Mouse (Mus musculus) neural tube, embryonic 15.5 days (tissue): ENCODE measurements around the gene Myoz2. TPM values are rescaled to one million over a fixed set of nuclear protein-coding genes. Genes with fewer than 3 reads are reported as not detected.

Experiments
- ATAC-seq: fragments of 200-750 bp; cut with Nextera tagmentation; 2 replicates; pipeline ENCODE4 v1.8.0; 2017; ENCODE audit warnings: mild to moderate bottlenecking, moderate TSS enrichment, moderate library complexity; ENCODE audit not compliant: low FRiP score
- H3K27ac ChIP-seq: fragments of 300-500 bp; sonication (generic); replicated peaks from 2 replicates; pipeline ENCODE4 v1.5.1; 2015; ENCODE audit warnings: mild to moderate bottlenecking, inconsistent platforms
- H3K27me3 ChIP-seq: fragments of 300-500 bp; sonication (generic); replicated peaks from 2 replicates; pipeline ENCODE4 v1.6.1; 2015; ENCODE audit warnings: inconsistent platforms
- H3K36me3 ChIP-seq: fragments of 300-500 bp; sonication (generic); 2 replicates; pipeline ENCODE4 v1.6.1; 2015; ENCODE audit warnings: inconsistent platforms
- H3K4me1 ChIP-seq: fragments of 300-500 bp; sonication (generic); 2 replicates; pipeline ENCODE4 v1.6.1; 2015; ENCODE audit warnings: inconsistent platforms
- H3K4me2 ChIP-seq: fragments of 300-500 bp; sonication (generic); 2 replicates; pipeline ENCODE4 v1.6.1; 2015; ENCODE audit warnings: inconsistent platforms, mild to moderate bottlenecking, moderate library complexity
- H3K4me3 ChIP-seq: fragments of 300-500 bp; sonication (generic); replicated peaks from 2 replicates; pipeline ENCODE4 v1.5.1; 2015; ENCODE audit warnings: mild to moderate bottlenecking, inconsistent platforms
- H3K9ac ChIP-seq: fragments of 300-500 bp; sonication (generic); replicated peaks from 2 replicates; pipeline ENCODE4 v1.6.1; 2015; ENCODE audit warnings: mild to moderate bottlenecking, inconsistent platforms
- H3K9me3 ChIP-seq: fragments of 300-500 bp; sonication (generic); replicated peaks from 2 replicates; pipeline ENCODE4 v1.6.1; 2016; ENCODE audit warnings: inconsistent platforms
- WGBS: fragments of 180-500 bp; shearing (Covaris S2); methylation state at CpG from one replicate; pipeline ENCODE4 v1.1.7; 2015; ENCODE audit warnings: mixed read lengths; 5-methylcytosine and 5-hydroxymethylcytosine counted together
- polyA plus RNA-seq: library from polyadenylated mRNA; unstranded; fragments of >200 nt; fragmentation: Nextera tagmentation; extraction: Ambion mirVana; gene quantifications from 2 replicates; pipeline ENCODE4 v1.2.1, GENCODE M21; 2015

Gene Myoz2
- polyA plus RNA-seq = 1.8 and 3.5 TPM in 2 replicates

DNA sequence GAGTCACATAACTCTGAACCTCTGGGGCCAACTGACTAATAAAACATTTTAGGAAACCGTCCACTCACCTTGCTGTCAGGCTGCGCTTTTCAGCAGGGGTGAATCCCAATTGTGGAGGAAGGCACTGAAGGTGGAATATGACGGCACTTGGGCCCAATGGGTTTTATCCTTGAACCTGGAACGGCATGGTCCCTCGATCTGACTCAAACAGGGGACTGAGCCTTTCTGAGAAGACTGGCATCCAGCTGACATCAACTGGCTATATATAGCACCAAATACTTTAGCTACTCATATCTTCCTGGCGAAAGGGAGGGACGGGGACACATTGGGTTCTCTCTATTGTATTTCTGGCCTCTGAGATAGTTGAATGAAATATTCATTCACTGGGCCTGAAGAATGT is at the start of gene Myoz2:
Gene Myoz2, minus strand, starts transcription at position 264 of the 400 bp plus-strand sequence.
- Histone ChIP-seq H3K4me2 (no peak within 1 kb of the TSS), H3K9ac (no peak within 1 kb of the TSS), H3K4me3 (no peak within 1 kb of the TSS), H3K27me3 (no peaks in the 10 kb centered on the region), H3K4me1 (no peaks in the 10 kb centered on the region), H3K27ac (no peak within 1 kb of the TSS), H3K36me3 (no peaks in the 10 kb centered on the region), H3K9me3 (no peaks in the 10 kb centered on the region)
- no peak for ATAC-seq
- 86% methylated on average over 7 of the region's 7 CpGs for WGBS

DNA sequence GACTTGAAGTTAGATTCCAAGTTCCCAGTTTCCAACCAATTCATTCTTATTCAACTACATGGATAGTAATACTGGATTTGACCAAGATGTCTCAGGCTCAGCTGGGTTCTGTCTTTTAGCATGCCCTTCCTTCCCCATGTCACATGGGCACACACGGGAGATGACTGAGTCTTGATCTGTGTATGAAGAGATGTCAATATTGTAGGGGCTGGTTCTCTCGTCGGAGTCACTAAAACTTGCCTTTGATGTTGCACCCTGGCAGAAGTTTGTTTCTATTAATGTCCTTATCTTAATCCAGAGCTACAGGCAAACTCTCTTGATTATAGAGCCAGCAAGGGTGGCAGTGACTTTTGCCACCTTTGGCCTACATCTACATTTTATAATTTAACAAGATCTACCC is 46.9 kb upstream of the Myoz2 start:
- Histone ChIP-seq H3K9me3 (no peaks in the 10 kb centered on the region), H3K4me1 (no peaks in the 10 kb centered on the region), H3K27ac (no peak overlapping the region), H3K4me3 (no peak overlapping the region), H3K27me3 (no peaks in the 10 kb centered on the region), H3K36me3 (no peaks in the 10 kb centered on the region), H3K9ac (no peak overlapping the region), H3K4me2 (no peak overlapping the region)
- no peak for ATAC-seq
- WGBS = 90% methylated on average over 3 of the region's 3 CpGs

DNA sequence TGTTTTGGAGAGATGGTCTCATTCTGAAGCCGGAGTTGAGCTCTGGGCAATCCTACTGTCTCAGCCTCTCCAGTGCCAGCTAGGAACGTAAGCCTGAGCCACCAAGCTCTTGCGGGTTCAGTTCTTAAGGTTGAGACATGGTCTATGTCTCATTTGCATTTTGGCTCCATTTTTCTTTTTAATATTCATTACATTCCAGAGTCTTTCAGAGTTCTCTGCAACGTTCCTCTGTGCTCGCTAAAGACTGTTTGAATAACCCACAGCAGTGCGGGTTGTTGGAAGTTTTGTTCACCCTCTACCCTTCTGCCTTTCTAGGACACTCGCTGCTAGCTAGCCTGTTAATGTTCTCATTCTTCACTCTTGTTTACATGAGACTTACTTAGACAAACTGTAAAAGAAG is 46.1 kb upstream of the Myoz2 start:
- H3K27ac ChIP-seq = no peak overlapping the region
- no peak overlapping the region for H3K4me2 ChIP-seq
- WGBS = 54% methylated on average over 7 of the region's 7 CpGs
- no peak overlapping the region for H3K4me3 ChIP-seq
- H3K4me1 ChIP-seq = no peaks in the 10 kb centered on the region
- no peak overlapping the region for H3K9ac ChIP-seq
- no peaks in the 10 kb centered on the region for H3K9me3 ChIP-seq
- H3K36me3 ChIP-seq = no peaks in the 10 kb centered on the region
- no peaks in the 10 kb centered on the region for H3K27me3 ChIP-seq
- ATAC-seq = no peak

DNA sequence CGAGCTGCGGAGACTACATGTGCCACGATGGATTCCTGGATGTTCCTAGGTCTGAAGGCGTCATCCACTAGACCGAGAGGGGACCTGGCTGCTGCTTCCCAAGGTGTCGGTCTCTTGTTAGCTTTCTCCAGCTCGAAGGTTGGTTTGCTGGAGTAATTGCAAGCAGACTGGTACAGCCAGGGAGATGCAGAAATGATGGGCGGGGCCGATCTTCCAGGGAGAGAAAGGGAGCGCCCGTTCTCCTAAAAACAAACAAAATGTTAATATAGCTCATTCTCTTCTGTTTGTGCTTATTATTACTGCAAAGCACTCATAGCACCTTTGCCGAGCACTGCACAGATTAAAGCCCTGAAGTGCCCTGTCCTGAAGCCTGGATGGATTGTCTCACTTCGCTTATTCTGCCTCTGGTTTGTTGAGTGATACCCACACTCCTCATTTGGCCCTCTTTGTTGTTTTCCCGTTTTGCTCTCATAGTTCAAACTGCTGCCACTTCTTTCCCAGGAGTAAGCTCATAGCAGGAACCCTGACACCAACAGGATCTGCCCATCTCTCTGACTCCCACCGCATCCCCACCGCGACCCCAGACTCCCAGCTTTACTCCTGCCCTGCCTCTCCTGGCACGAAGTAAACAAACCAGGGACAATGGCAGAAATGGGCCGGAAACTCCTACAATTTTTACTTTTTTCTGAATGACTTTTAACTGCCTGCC is 45.4 kb upstream of the Myoz2 start:
- Histone ChIP-seq H3K9ac (no peak overlapping the region), H3K27ac (no peak overlapping the region), H3K9me3 (no peaks in the 10 kb centered on the region), H3K27me3 (no peaks in the 10 kb centered on the region), H3K4me1 (no peaks in the 10 kb centered on the region), H3K4me3 (no peak overlapping the region), H3K4me2 (no peak overlapping the region), H3K36me3 (no peaks in the 10 kb centered on the region)
- 76% methylated on average over 19 of the region's 19 CpGs for WGBS
- ATAC-seq = no peak

DNA sequence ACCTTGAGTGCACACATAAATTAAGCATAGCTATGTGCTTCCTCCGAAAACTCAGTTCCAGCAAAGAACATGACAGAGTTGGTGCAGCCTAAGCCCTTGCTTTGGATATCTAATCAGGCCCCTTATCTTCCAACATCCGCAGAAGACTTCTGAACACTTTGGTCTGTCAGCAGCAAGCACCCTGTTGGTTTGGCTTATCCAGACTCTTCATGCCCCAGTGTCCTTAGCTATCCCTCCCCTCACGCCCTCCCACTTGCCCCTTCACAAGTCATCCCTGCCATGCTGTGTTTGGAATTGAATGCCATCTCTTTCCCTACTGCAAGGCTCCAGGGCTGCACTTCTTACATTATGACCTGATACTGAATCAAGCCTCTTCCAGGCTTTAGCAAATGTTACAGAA is 40.9 kb upstream of the Myoz2 start:
- H3K27ac ChIP-seq = no peak overlapping the region
- H3K4me3 ChIP-seq = no peak overlapping the region
- no peaks in the 10 kb centered on the region for H3K27me3 ChIP-seq
- 94% methylated on average over 3 of the region's 3 CpGs for WGBS
- H3K9ac ChIP-seq = no peak overlapping the region
- H3K4me2 ChIP-seq = no peak overlapping the region
- H3K36me3 ChIP-seq = no peaks in the 10 kb centered on the region
- no peaks in the 10 kb centered on the region for H3K9me3 ChIP-seq
- H3K4me1 ChIP-seq = no peaks in the 10 kb centered on the region
- ATAC-seq = no peak

DNA sequence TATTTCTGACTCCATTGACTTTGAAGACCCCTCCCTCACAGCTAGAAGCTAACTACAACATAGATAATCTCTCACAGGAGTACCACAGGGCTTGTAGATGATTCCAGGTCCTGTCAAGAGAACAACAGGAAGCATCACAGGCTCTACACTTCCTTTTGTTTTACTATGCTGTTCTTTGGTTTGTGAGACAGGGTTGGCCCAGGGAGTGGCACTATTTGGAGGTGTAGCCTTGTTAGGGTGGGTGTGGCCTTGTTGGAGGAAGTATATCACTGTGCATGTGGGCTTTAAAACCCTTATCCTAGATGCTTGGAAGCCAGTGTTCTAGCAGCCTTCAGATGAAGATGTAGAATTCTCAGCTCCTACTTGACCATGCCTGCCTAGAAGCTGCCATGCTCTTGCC is 40.2 kb upstream of the Myoz2 start:
- Histone ChIP-seq H3K9ac (no peak overlapping the region), H3K27me3 (no peaks in the 10 kb centered on the region), H3K36me3 (no peaks in the 10 kb centered on the region), H3K4me1 (no peaks in the 10 kb centered on the region), H3K4me3 (no peak overlapping the region), H3K4me2 (no peak overlapping the region), H3K9me3 (no peaks in the 10 kb centered on the region), H3K27ac (no peak overlapping the region)
- no peak for ATAC-seq

DNA sequence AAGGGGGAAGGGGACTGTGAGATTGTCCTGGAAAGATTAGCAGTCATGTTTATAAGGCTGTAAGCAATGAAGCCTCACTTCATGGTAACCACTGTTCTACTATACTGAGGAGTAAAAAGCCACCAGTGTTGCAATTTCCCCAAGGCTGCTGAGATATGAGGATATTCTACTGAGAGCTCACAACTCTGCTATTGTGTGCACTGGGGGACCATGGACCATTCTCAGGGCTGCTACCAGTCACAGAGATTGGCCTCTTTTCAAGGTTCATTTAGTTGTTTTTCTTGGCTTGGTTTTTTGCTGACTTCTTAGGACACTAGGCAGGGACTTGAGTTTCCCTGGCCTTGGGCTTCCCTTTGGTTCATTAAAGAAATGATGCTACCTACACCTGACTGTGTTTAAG is 38.5 kb upstream of the Myoz2 start:
- ATAC-seq = no peak
- no peak overlapping the region for H3K4me3 ChIP-seq

DNA sequence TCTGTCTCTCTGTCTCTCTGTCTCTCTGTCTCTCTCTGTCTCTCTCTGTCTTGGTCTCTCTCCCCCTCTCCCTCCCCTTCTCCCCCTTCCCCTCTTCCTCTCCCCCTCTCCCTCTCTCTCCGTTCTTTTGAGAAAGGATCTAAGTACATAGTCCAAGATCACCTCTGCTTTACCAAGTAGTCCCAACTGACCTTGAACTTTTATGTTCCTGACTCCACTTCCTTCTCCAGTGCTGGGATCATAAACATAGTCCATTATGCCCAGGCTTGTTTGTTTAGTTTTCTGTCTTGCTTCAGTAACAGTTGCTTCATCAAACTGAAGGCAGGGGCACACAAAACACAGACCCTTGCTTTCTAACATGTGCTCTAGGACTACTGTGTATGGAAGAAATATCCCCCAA is 37.7 kb upstream of the Myoz2 start:
- no peak for ATAC-seq
- no peaks in the 10 kb centered on the region for H3K27me3 ChIP-seq
- H3K36me3 ChIP-seq = no peaks in the 10 kb centered on the region
- no peaks in the 10 kb centered on the region for H3K9me3 ChIP-seq
- no peaks in the 10 kb centered on the region for H3K4me1 ChIP-seq
- no CpG with 5 or more reads among the region's 1 CpGs for whole genome bisulfite sequencing
- H3K4me3 ChIP-seq = no peak overlapping the region
- H3K9ac ChIP-seq = no peak overlapping the region
- H3K27ac ChIP-seq = no peak overlapping the region
- no peak overlapping the region for H3K4me2 ChIP-seq

More for the DNA sequence above, 38.5 kb upstream of the Myoz2 start:
- Histone ChIP-seq H3K9me3 (no peaks in the 10 kb centered on the region), H3K9ac (no peak overlapping the region), H3K4me2 (no peak overlapping the region), H3K36me3 (no peaks in the 10 kb centered on the region), H3K27me3 (no peaks in the 10 kb centered on the region), H3K27ac (no peak overlapping the region), H3K4me1 (no peaks in the 10 kb centered on the region)

DNA sequence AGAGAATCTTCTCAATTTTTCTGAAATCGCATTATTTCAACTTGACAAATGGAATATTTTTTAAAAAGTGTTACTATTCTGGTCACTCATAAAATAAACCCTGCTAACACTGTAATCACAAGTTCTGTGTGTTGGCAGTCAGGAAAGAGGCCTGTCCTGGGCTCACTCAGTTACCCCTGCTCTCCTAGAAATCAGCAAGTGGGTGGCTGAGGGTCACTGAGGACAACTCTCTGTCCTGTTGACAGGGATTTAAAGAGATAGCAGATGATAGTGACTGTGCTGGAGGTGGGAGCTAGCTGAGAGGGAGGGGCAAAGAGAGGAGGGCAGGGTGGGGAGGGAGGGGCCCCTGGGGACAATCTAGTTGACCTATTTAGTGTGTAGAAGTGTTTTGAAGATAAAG is 36.2 kb upstream of the Myoz2 start:
- H3K4me3 ChIP-seq = no peak overlapping the region
- WGBS = 98% methylated on average over 1 of the region's 1 CpGs

DNA sequence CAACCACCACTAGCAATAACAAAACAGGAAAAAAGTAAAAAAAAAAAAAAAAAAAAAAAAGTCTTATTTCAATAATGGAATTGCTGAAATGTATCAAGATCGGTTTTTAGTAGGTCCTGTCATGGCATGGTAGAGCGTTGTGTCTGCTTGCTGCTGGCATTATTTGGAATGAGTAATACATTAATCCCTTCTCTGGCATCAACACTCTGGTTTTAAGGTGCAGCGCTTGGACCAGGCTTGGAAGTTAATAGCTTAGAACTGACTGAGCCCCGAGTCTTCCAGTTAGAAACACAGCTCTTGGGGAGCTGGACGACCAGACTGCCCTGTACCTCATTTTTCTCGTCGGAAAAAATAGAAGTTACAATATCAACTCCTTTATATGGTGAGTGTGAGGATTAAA is 32.0 kb upstream of the Myoz2 start:
- H3K9ac ChIP-seq = no peak overlapping the region
- no peak overlapping the region for H3K4me2 ChIP-seq
- H3K4me1 ChIP-seq = no peaks in the 10 kb centered on the region
- no peaks in the 10 kb centered on the region for H3K36me3 ChIP-seq
- H3K27ac ChIP-seq = no peak overlapping the region
- H3K27me3 ChIP-seq = no peaks in the 10 kb centered on the region
- no peak overlapping the region for H3K4me3 ChIP-seq
- H3K9me3 ChIP-seq = no peaks in the 10 kb centered on the region
- ATAC-seq = no peak
- WGBS = 94% methylated on average over 7 of the region's 7 CpGs

More for the DNA sequence above, 36.2 kb upstream of the Myoz2 start:
- no peaks in the 10 kb centered on the region for H3K9me3 ChIP-seq
- no peaks in the 10 kb centered on the region for H3K36me3 ChIP-seq
- H3K27ac ChIP-seq = no peak overlapping the region
- no peak overlapping the region for H3K4me2 ChIP-seq
- no peak for ATAC-seq
- no peak overlapping the region for H3K9ac ChIP-seq
- H3K4me1 ChIP-seq = no peaks in the 10 kb centered on the region
- no peaks in the 10 kb centered on the region for H3K27me3 ChIP-seq

DNA sequence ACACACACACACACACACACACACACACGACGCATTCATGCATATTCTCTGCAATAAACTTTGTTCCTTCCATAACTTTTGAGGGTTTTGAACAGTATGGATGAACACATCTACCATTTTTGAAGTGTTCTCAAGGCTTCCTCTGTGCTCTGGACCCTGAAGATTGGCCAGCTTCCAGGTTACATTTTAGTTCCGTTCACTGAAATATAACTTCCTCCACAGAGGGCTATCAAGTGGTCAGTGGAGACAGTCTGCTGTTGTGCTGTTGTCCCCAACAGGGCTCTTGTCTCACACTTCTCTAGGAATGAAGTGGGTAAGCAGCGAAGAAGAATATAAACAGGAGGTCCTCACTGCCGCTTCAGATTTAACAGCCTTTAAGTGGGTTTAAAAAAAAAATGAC is 30.7 kb upstream of the Myoz2 start:
- ATAC-seq = no peak; the same call in 1 of the 2 replicates
- 76% methylated on average over 5 of the region's 5 CpGs for WGBS

DNA sequence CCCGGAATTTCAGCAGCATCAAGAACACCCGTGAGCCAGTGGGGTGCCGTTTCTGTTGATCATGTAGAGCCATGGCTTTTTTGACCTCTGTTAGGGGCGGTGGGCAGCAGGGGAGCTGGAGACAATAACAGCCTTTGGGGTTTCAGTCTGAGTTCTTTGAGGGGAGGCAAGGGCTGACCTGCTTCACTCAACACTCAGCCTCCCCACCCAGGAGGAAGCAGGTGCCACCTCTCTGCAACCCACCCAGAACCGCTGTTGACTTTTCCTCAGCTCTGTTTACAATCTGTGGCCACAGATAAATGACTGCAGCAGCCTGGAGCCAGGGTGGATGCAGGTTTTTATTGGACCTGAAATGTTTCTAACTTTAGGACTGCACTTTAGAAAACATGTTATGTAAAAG is 29.4 kb upstream of the Myoz2 start:
- no peak for ATAC-seq
- H3K27me3 ChIP-seq = no peaks in the 10 kb centered on the region
- no peak overlapping the region for H3K9ac ChIP-seq
- 26% methylated on average over 5 of the region's 5 CpGs for WGBS
- no peak overlapping the region for H3K4me2 ChIP-seq
- H3K36me3 ChIP-seq = no peaks in the 10 kb centered on the region
- H3K4me3 ChIP-seq = no peak overlapping the region
- no peaks in the 10 kb centered on the region for H3K4me1 ChIP-seq
- H3K9me3 ChIP-seq = no peaks in the 10 kb centered on the region
- H3K27ac ChIP-seq = no peak overlapping the region

More for the DNA sequence above, 30.7 kb upstream of the Myoz2 start:
- H3K4me1 ChIP-seq = no peaks in the 10 kb centered on the region
- no peaks in the 10 kb centered on the region for H3K36me3 ChIP-seq
- H3K27ac ChIP-seq = no peak overlapping the region
- no peak overlapping the region for H3K4me3 ChIP-seq
- no peak overlapping the region for H3K4me2 ChIP-seq
- H3K9me3 ChIP-seq = no peaks in the 10 kb centered on the region
- H3K9ac ChIP-seq = no peak overlapping the region
- no peaks in the 10 kb centered on the region for H3K27me3 ChIP-seq

DNA sequence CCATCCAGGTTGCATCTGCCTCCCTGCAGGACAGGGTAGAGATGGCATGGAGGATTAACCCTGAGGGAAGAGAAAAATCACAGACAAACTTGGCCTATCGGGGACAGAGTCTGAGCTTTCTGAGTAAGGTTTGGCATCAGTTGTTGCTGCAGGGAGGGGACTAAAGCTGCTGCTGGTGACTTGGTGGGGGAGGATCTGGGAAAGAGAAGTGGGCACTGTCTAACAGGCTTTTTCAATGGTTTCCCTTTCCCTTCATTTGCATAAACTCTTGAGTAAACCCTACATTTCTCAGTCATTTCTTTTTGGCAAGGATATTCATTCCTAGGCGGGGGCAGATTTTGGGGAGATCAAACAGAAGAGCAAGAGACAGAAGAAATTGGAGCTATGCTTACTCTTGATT is 27.1 kb upstream of the Myoz2 start:
- Histone ChIP-seq H3K4me1 (no peaks in the 10 kb centered on the region), H3K4me2 (no peak overlapping the region), H3K27ac (no peak overlapping the region), H3K9ac (no peak overlapping the region), H3K27me3 (no peaks in the 10 kb centered on the region), H3K9me3 (no peaks in the 10 kb centered on the region), H3K4me3 (no peak overlapping the region), H3K36me3 (no peaks in the 10 kb centered on the region)
- WGBS = 89% methylated on average over 2 of the region's 2 CpGs
- ATAC-seq = no peak
